Mouse (Mus musculus) limb, embryonic 14.5 days (tissue): Measurements from ENCODE around the gene Anks1b. TPM values are rescaled to one million over a fixed set of nuclear protein-coding genes. Genes with fewer than 3 reads are reported as not detected.

Experiments used
- ATAC-seq: fragments of 200-750 bp; cut with Nextera tagmentation; 2 replicates; pipeline ENCODE4 v1.8.0; 2017; ENCODE audit warnings: low read depth, moderate number of reproducible peaks, moderate TSS enrichment; ENCODE audit not compliant: low FRiP score
- DNase-seq: peaks from one replicate; pipeline ENCODE4 v3.0.0-alpha.2; 2015; ENCODE audit warnings: low spot score
- H3K27ac ChIP-seq: fragments of 300-500 bp; sonication (generic); replicated peaks from 2 replicates; pipeline ENCODE4 v1.5.1; 2014; ENCODE audit warnings: low read depth, mild to moderate bottlenecking, low read length, moderate library complexity, mixed read lengths
- H3K27me3 ChIP-seq: fragments of 300-500 bp; sonication (generic); 2 replicates; pipeline ENCODE4 v1.6.1; 2014; ENCODE audit warnings: low read length, mixed read lengths; ENCODE audit not compliant: control insufficient read depth, insufficient read depth
- H3K36me3 ChIP-seq: fragments of 300-500 bp; sonication (generic); 2 replicates; pipeline ENCODE4 v1.6.1; 2014; ENCODE audit warnings: mild to moderate bottlenecking, low read length, moderate library complexity, mixed read lengths; ENCODE audit not compliant: control insufficient read depth, insufficient read depth
- H3K4me1 ChIP-seq: fragments of 300-500 bp; sonication (generic); 2 replicates; pipeline ENCODE4 v1.6.1; 2014; ENCODE audit warnings: antibody characterized with exemption, low read length, mixed read lengths; ENCODE audit not compliant: control insufficient read depth, insufficient read depth
- H3K4me2 ChIP-seq: fragments of 300-500 bp; sonication (generic); replicated peaks from 2 replicates; pipeline ENCODE4 v1.6.1; 2014; ENCODE audit warnings: low read depth, mild to moderate bottlenecking, low read length, moderate library complexity; ENCODE audit not compliant: severe bottlenecking
- H3K4me3 ChIP-seq: fragments of 300-500 bp; sonication (generic); replicated peaks from 2 replicates; pipeline ENCODE4 v1.5.1; 2014; ENCODE audit warnings: low read length
- H3K9ac ChIP-seq: fragments of 300-500 bp; sonication (generic); 2 replicates; pipeline ENCODE4 v1.6.1; 2014; ENCODE audit warnings: mild to moderate bottlenecking, low read depth, low read length, moderate library complexity; ENCODE audit not compliant: severe bottlenecking
- H3K9me3 ChIP-seq: fragments of 300-500 bp; sonication (generic); 2 replicates; pipeline ENCODE4 v1.6.1; 2016; ENCODE audit warnings: low read length; ENCODE audit not compliant: control insufficient read depth
- POLR2A ChIP-seq: fragments of 200-500 bp; IDR thresholded peaks from 2 replicates; pipeline ENCODE4 v1.8.0; 2012; ENCODE audit warnings: inconsistent platforms, mild to moderate bottlenecking, moderate library complexity, borderline replicate concordance; ENCODE audit not compliant: insufficient read depth, insufficient read length; ENCODE audit errors: extremely low read depth
- WGBS: fragments of 180-500 bp; shearing (Covaris S2); extraction: QIAGEN DNeasy Blood & Tissue Kit; methylation state at CpG from one replicate; pipeline ENCODE4 v1.1.7; 2014; 5-methylcytosine and 5-hydroxymethylcytosine counted together
- polyA plus RNA-seq, 2 experiments: library from polyadenylated mRNA; depleted of rRNA in 1 of 2; stranded (reverse) in 1 of 2; unstranded in 1 of 2; fragments of >200 nt; fragmentation: Nextera tagmentation in 1 of 2; extraction: Ambion mirVana in 1 of 2; gene quantifications; 2 replicates each; pipeline versions ENCODE4 v1.2.1 to v1.2.3; 2012 to 2014

Anks1b gene
- polyA plus RNA-seq, 2 experiments: 2.6 to 4.3 TPM

DNA sequence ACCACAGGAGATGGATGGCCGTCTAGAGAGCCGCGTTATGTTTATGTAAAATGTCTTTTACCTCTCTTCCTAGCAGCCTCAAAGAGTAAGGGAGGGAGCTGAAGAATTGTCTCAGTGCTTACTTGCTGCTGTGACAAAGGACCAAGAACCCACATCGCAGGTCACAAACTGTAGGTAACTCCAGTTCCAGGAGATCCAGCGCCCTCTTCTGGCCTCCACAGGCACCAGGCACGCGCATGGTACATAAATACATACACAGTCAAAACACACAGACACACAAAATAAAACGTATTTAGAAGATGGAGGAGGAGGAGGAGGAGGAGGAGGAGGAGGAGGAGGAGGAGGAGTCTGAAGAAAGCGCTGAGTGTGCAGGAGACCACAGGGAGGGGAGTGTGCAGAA is 845.4 kb downstream of the Anks1b start:
- Histone ChIP-seq H3K4me3 (no peak overlapping the region), H3K36me3 (no peaks in the 10 kb centered on the region), H3K9ac (no peak overlapping the region), H3K27ac (no peak overlapping the region), H3K27me3 (no peaks in the 10 kb centered on the region), H3K9me3 (no peaks in the 10 kb centered on the region), H3K4me1 (peaks cover 5% of the 10 kb centered on the region; the same call in 1 of the 2 replicates), H3K4me2 (0 out of 2 replicates have a peak overlapping the region, but pooled peaks have one; percentile 44)
- DNase-seq: no peak
- TF ChIP-seq POLR2A: no peak
- WGBS: 90% methylated on average over 9 of the region's 9 CpGs
- ATAC-seq: no peak

DNA sequence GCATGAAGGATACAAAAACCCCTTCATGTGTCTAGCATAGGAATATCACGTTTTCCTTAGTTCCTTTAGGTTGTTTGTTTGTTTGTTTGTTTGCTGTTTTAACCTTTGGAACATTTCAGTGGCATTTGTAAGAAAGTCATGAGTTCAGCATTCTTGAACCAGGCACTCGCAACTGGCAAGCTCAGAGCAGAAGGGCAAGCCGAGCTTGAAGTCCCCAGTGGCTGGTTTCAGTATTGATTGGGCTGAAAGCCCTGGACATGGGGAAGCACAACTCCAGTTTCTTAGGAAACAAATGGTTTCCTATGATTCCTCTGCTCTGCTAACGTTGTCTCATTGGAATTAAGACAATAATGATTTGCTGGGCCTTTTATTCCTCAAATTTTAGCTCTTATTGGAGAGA is 846.7 kb downstream of the Anks1b start:
- no peak overlapping the region for H3K4me3 ChIP-seq
- ATAC-seq (no peak), DNase-seq (no peak)
- no peaks in the 10 kb centered on the region for H3K27me3 ChIP-seq
- H3K4me2 ChIP-seq: no peak overlapping the region
- peaks cover 5% of the 10 kb centered on the region; the same call in 1 of the 2 replicates for H3K4me1 ChIP-seq
- no peak overlapping the region for H3K27ac ChIP-seq
- H3K9me3 ChIP-seq: no peaks in the 10 kb centered on the region
- WGBS: 30% methylated on average over 4 of the region's 4 CpGs
- TF ChIP-seq POLR2A: no peak
- no peaks in the 10 kb centered on the region for H3K36me3 ChIP-seq
- no peak overlapping the region for H3K9ac ChIP-seq

DNA sequence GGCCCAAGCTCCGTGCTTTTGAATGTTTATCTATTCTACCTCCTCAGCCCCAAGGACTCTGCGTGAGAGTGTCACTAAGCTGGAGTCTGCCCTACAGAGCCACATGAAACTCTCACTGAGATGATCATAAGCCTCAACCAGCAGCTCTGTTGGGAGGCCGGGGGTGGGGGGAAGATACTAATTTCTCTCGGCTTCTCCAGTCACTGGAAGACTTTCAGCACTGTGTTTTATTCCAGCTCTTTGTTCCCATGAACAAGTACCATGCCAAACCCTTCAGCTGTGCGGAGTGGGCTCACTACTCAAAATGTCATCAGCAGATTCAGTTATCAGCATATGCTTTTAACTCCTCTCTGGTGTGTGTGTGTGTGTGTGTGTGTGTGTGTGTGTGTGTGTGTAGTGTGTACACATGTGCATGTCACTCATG is 849.8 kb downstream of the Anks1b start:
- Histone ChIP-seq H3K27ac (no peak overlapping the region), H3K9me3 (no peaks in the 10 kb centered on the region), H3K4me1 (peaks cover under 1% of the 10 kb centered on the region; the same call in 1 of the 2 replicates), H3K9ac (no peak overlapping the region), H3K27me3 (no peaks in the 10 kb centered on the region), H3K4me2 (no peak overlapping the region), H3K36me3 (no peaks in the 10 kb centered on the region), H3K4me3 (no peak overlapping the region)
- ATAC-seq: peak; percentile 78
- no peak for DNase-seq
- WGBS: 63% methylated on average over 5 of the region's 5 CpGs
- TF ChIP-seq POLR2A: no peak

- WGBS: 82% methylated on average over 13 of the region's 13 CpGs
- Histone ChIP-seq H3K4me1 (no peaks in the 10 kb centered on the region), H3K36me3 (no peaks in the 10 kb centered on the region), H3K9me3 (no peaks in the 10 kb centered on the region), H3K27me3 (no peaks in the 10 kb centered on the region), H3K27ac (no peak overlapping the region), H3K4me3 (no peak overlapping the region), H3K9ac (no peak overlapping the region), H3K4me2 (no peak overlapping the region)
- TF ChIP-seq POLR2A: no peak
- no peak for DNase-seq
- no peak for ATAC-seq
Measured at GRCm38 (mm10) chr10:90723941-90724341, 850.6 kb downstream of the Anks1b start.

DNA sequence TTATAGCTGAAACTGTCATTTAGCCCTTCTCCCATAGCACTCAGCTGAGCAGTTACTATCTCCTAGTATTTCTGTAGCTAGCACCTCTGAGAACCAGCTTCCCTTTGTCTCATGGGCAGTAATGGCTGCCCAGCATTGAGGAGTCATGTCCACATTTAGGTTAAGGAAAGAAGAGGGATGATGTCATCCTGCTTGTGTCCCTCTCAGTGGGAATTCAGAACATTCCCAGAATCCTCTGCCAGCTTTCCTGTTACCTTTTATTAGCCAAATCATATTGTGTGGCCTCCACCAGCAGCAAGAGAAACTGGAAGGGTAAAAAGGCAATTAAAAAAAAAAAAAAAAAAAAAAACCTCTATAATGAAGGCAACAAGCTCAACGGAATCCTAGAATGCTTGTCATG is 851.6 kb downstream of the Anks1b start:
- DNase-seq (no peak), ATAC-seq (no peak)
- Histone ChIP-seq H3K36me3 (no peaks in the 10 kb centered on the region), H3K4me3 (no peak overlapping the region), H3K27me3 (no peaks in the 10 kb centered on the region), H3K9ac (no peak overlapping the region), H3K4me2 (no peak overlapping the region), H3K4me1 (no peaks in the 10 kb centered on the region), H3K27ac (no peak overlapping the region), H3K9me3 (no peaks in the 10 kb centered on the region)
- no peak for TF ChIP-seq POLR2A
- WGBS: 48% methylated on average over 1 of the region's 1 CpGs
